Mouse (Mus musculus): ENCODE measurements around the gene Itgb5.

Gene Itgb5

DNA sequence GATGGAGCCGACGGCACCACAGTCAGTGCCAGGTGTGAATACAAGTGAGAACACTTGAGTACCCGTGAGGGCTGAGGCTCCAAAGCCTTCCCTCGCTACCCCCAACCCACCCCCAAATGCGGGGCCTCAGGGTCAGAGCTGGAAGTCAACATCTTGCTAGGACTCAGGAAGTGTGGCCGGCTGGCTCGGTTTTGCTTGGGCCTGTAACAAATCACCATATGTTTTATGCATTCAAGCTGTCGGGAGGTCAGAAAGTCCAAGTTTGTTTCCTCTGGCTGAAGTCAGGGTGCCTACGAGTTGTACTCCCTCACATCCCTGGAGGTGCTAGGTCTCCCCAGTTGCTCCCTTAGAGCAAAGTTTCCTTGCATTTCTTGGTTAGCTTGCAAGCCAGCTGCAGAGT lies 110.2 kb downstream of the Itgb5 start:
- no peak for DNase-seq (ENCODE audit: low spot score)

DNA sequence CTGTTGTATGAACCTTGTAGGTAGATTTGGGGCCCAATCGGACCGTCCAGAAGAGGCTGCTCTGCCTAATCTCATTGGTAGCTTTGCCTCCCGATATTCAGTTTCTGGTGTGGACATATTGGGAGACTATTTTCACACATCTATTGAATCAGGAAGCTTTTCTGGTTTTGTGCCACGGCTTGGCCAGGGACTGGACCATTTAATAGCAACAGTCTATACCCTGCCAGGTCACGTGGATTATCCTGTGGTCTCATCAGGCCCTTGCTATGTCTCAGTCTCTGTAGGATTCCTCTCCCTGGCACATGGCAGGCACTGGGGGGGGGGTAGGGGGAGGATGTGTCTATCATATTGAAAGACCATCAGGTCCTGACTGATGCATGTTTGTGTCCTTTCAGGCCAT lies 110.6 kb downstream of the Itgb5 start:
- no peak for DNase-seq (ENCODE audit: low spot score)

DNA sequence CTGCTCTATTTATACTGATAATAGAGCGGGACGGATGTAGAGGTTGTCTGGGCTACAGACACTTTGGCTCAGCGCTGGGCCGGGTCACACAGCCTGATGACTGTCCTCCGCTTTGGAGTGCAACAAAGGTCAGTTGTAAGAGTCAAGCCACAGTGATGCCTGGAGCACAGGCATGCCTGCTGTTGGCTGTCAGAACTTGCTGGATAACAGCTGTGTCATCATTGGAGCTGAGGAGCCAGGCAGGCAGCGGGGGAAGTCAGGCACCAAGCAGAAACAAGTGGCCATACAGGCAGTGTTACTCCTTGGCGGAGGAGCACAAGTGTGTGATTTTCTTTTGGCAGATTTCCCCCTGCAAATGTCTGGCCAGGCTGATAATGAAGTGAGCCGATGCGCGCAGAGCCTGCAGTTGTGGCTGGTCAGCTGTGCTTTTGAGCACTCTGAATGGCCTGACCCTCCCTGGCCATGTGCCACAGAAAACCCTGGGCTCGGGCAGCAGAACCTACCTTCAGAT lies 111.9 kb downstream of the Itgb5 start:
- peak; percentile 37 for DNase-seq (ENCODE audit: low spot score)

DNA sequence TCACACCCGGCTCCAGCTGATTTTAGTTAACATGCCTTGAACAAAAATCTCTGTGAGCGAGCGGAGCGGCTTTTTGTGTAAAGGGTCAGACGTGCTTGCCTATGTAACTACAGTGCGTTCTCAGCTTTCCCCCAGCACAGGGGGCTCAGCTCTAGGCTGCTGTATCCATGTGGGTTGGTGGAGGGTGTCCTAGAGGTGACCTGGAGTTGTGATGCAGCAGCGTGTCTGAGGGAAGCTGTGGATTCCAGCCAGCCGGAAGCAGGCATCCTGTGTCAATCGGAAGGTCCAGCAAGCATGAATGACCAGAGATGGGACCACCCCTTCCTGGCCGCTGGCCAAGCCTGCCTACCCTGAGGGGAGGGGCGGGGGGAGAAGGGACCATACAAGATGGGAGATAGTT lies 112.9 kb downstream of the Itgb5 start:
- DNase-seq (ENCODE audit: low spot score): no peak

DNA sequence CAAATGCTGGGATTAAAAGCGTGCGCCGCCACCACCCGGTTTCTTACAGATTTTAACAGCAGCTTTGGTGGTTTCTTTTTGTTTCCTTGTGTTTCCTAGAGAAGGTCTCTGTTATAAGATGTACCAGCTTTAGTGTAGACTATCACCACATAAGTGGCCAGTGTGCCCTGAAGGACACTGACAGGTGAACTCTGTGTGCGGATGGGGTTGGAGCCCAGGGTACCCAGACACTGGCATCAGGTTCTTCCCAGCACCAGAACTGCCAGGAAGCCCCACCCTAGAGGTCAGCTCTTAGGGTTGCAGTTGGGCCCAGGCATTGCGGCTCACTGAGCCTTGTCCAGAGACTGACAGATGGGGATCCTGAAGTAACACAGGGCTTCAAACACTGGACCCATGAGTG lies 113.9 kb downstream of the Itgb5 start:
- no peak for DNase-seq (ENCODE audit: low spot score)

DNA sequence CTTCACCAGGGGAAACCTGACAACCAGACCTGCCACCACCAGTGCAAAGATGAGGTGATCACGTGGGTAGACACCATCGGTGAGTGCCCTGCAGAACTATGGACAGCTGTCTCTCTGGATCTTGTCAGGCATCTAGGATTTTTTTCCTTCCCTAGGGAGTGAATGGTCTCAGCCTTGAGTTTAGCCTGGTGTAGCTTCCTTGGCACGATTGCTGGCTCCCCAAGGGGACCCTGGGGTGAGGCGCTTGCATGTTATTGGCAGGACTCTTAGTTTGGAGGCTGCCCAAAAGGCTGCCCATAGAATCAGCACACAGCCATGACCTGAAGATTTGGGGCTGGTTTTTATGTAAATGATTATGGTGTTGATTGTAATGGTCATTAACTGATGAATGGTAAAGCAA lies 114.7 kb downstream of the Itgb5 start:
- peak; percentile 39 for DNase-seq (ENCODE audit: low spot score)

DNA sequence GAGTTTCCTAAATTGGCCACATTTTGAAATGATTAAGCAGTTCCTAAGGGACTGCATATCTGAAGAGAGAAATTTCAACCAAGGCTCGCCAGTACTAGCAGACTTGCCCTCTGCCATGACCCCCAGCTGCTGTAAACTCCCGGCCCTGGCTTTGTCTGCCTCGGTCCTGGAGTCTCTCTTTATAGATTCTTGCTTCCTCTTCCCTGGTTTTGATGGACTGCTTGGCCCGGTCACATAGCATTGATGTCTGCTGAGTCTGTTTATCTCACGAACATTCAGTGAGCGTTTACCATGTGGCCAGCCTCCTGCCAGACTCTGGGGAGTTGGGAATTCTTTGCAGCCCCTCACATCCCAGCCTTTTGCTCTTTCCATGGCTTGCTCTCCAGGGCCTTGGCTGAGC lies 115.3 kb downstream of the Itgb5 start:
- no peak for DNase-seq (ENCODE audit: low spot score)

DNA sequence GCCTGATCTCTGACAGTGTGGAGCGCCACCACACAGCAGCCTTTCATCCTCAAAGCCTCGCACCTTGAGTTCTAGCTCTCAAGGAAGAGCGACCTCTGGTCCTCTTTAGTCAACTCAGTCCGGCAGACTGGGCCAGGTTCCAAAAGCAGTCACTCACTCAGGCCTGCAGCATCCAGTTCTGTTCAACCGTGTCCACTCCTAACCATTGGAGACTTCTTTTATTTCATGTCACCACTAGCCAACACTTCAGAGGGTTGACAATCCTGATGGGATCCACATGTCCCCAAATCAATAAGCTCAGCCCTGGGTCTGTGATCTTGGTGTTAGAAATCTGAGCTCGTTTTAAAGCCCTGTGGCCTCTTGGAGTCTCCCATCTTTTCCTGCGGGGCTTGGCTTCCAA lies 116.6 kb downstream of the Itgb5 start:
- peak; percentile 77 for DNase-seq (ENCODE audit: low spot score)

DNA sequence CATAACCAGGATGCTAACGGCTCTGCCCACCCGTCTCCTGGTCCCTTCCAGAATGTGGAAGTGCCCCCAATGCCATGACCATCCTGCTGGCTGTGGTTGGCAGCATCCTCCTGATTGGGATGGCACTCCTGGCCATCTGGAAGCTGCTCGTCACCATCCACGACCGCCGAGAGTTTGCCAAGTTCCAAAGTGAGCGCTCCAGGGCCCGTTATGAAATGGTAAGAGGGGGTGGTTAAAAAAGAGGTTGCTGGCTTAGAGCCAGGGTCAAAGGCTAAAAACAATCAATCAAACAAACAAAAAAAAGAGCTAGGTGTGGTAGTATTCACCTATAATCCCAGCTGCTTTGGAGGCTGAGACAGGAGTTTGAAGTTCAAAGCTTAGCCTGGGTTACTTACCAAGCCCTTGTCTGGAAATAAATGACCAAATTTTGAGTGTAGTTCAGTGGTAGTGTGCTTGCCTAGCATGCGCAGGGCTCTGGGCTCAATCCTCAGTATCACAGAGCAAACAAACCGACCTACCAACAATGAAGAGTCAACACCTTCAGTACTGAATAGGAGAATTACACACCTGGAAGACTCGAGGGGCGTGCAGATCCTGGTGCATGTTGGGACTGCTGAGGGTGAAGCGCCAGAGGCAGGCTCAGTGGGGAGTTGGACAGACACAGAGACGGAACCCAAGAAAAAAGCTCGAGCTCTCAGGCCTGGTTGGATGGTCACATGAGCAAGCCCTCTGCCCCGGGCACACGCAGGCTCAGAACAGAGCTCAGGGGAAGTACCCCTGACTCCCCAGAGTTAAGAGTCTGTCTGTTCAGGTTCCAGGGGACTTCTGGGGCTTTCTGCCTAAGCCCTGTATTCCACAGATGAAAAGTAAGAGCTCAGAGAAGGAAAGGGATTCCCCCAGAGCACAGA lies 118.5 kb downstream of the Itgb5 start:
- DNase-seq (ENCODE audit: low spot score): no peak

DNA sequence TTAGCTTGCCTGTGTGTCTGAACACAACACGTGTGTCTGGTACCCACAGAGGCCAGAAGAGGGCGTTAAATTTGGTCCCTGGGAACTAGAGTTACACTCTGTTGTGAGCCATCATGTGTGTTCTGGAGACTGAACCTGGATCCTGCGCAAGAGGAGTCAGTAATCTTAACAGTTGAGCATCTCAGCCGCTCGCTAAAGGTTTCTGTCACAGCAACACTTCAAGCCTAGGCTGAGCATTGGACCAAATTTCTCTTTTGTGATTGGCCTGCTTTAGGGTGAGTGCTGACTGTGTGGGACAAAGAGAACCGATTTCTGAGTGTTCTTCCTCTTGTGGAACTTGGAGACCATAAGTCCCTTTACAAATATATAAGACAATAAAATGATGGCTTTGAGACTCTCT lies 120.9 kb downstream of the Itgb5 start:
- no peak for DNase-seq (ENCODE audit: low spot score)

DNA sequence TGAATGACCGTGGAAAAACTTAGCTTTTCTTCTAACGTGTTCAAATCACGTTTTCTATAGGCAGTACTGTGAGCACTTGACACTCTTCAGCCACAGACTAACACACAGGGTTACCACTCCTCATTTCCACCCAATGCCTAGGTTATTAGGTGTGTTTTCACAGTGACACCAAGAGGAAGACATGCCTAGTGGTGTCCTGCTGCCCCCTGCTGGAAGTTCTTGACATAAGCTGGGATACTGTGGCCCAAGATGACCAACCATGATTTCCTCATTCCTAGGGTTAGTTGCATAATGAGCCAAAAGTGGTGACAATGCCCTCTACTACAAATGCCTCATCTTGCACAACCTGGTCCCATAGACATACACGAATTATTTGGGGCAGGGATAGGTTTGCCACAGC lies 121.4 kb downstream of the Itgb5 start:
- DNase-seq (ENCODE audit: low spot score): peak; percentile 99

DNA sequence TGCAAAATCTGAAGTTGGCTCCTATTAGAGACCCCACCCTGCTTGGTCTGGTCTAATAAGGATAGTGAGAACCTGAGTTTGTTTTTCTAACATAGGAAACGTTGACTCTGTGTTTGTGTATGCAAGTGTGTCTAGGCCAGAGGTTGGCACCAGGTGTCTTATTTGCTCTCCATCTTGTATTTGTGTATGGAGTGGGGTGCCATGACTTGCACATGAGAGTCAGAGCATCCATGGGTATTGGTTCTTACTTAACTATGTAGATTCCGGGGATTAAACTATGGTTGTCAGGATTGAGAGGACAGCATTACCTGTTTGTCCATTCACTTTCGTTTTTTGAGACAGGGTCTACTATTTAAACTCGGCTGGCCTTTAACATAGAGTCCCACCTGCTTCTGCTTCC lies 123.5 kb downstream of the Itgb5 start:
- no peak for DNase-seq (ENCODE audit: low spot score)

DNA sequence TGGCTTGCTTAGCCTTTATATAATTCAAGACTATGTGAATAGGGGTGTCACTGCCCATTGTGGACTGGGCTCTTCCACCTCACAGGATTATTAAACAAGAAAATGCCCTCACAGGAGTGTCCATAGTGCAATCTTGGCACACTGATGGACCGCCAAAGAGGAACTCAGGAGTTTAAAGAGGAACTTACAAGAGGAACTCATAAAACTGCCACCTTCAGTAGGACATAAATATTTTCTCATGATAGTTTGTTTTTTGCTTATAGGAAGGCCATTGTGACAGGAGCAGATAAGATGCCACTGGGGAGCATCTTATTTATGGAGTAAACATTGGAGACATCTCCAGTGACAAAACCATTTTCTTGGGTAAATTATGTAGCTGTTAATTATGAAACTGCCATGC lies 125.3 kb downstream of the Itgb5 start:
- DNase-seq (ENCODE audit: low spot score): no peak

DNA sequence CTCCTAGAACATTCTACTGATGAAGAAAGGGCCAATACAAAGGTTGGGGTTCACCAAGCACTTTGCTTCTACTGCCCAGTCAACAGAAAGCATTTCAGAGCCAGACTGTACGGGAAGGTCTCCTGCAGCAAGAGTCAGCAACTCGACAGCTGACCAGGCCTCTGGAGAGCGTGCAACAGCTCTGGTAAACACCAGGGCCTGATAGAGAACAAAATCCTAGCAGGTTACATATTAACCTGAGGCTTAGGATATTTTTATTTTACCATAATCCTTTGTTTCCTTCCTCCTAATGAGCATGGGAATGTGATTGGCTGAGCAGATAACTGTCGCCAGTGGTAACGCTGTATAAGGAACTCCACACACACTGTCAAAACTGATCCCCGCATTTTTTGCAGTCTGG lies 134.0 kb downstream of the Itgb5 start:
- DNase-seq (ENCODE audit: low spot score): no peak

DNA sequence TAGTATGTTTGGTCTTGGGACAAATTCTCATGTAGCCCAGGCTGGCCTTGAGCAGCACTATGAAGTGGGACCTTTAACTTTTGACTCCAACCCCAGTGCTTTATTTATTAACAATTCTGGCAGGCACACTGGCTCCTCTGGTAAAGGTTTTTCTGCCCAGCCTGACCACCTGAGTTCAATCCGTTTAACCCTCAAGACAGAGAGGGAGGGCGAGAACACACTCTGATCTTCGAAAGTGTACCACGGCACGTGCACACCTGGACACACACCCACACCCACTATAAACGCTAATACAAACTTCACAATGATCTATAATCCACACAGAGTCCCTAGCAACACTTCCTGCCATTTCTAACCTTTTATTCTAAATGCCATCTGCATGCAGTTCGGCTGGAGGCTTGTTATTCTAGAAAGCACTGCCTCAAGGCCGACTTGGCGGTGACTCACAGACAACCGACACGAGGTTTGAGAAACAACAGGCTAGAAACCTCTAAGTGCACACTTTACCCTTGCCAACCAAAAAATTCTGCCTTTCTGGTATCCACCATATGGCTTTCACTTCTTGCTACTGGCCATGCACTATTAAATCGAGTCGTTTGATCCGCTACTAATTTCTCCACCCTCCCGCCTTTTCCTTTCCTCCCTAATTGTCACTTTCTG lies 136.5 kb downstream of the Itgb5 start:
- peak; percentile 68 for DNase-seq (ENCODE audit: low spot score)

DNA sequence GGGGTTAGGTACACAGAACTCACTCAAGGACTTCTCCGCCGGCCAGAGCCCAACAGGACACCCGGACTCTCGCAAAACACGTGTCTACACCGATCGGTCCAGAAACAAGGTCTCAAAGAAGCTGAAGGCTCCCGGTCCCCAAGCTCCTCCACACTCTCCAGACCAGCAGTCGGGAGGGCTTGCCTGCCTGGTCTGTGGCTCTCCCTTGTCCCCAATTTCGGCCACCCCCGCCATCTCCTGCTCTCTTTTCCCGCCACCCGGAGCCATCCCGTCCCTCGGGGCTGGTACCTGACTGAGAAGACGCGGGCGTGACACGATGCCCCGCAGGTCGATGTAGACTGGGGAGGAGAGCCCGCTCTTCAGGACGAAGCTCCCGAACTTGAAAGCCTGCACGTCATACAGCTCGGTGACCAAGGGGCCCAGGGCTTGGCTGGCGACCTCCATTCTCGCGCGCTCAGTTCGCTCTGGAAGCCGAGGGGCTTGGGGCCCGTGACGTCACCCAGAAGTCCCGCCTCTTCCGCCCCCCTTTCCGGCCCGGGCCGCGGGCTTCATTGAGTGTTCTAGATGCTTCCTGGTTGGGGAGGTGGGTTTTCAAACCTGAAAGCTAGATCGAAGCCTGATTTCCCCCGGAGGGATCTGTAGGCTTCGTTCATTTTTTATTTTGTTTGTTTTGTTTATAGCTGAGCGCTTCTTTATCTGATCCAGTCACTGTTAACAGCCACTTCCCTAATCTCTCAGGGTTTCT lies 137.2 kb downstream of the Itgb5 start, which contains the start of gene Umps:
Gene Umps (minus strand): TSS at position 501 of the 745 bp plus-strand sequence.
- peak; percentile 73 for DNase-seq (ENCODE audit: low spot score)

DNA sequence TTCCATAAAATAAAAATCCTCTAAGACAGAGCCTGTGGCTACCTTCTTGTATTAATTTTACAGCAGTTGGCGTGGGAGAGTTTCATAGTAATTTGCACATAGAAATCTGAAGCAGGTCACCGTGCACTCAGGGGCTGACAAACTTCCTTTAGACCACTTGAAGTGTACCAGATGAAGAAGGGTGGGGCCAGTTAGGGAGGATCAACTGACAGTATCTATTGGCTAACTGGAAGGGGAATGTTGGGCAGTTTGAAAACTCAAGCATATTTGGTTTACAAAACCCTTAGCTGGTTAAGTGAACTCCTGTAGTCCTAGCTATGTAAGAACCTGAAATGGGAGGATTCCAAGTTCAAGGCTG lies 137.8 kb downstream of the Itgb5 start:
- peak; percentile 39 for DNase-seq (ENCODE audit: low spot score)

DNA sequence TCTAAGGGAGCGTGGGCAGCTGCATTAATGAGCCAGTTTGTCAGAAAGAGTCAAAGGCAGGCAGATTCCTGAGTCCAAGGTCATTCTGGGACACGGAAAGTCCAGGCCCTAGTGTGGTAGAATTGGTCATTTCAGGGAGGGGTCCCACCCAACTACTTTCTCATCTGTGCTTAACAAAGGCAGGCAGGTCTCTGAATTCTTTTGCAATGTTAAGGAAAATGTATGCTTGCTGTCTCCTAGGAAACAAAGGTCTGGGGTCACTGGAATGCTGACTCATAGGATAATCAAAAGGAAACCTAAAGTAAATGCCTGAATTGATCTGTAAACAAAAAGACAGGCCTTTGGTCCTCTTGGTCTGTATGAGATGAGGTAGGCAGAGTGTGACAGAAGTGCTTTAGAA lies 150.4 kb downstream of the Itgb5 start:
- no peak for DNase-seq (ENCODE audit: low spot score)

DNA sequence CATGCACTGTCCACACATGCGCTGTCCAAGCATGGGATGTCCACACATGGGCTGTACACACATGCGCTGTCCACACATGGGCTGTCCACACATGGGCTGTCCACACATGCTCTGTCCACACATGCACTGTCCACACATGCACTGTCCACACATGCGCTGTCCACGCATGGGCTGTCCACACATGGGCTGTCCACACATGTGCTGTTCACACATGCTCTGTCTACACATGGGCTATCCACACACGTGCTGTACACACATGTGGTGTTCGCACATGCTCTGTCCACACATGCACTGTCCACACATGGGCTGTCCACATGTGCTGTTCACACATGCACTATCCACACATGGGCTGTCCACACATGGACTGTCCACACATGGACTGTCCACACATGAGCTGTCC lies 154.2 kb downstream of the Itgb5 start:
- DNase-seq (ENCODE audit: low spot score): no peak

DNA sequence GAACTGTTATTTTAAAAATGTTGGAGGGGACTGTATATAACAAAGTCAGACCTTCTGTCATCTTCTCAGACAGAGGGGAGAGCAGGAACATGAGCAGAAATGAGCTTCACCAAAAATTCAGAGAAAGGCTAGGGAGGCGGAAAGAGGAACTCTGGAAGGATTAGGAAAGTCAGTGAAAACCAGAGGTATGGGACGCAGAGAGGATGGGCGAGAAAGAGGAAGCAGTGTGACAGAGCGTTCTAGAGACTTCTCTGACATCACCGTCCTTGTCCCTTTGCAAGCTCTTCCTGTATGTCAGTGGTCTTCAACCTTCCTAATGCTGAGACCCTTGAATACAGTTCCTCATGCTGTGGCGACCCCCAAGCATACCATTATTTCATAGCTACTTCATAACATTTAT lies 155.9 kb downstream of the Itgb5 start:
- DNase-seq (ENCODE audit: low spot score): no peak

DNA sequence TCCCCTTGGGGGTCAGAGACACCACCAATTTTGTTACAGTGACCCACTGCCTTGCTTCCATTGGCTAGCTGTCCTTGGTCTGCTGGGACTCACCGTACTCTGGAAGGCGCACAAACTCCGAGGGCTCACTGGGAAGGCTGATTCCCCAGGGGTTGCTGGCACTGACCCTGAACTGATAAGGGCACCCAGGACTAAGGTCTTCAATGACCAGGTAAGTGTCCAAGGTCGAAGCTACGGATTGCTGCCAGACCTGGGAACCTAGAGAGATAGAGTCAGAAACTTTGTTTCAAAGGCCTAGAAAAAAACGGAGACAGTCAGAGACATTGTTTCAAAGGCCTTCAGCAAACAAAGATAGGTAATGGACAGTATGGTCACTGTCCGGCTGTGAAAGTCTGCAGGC lies 157.5 kb downstream of the Itgb5 start:
- DNase-seq (ENCODE audit: low spot score): no peak

DNA sequence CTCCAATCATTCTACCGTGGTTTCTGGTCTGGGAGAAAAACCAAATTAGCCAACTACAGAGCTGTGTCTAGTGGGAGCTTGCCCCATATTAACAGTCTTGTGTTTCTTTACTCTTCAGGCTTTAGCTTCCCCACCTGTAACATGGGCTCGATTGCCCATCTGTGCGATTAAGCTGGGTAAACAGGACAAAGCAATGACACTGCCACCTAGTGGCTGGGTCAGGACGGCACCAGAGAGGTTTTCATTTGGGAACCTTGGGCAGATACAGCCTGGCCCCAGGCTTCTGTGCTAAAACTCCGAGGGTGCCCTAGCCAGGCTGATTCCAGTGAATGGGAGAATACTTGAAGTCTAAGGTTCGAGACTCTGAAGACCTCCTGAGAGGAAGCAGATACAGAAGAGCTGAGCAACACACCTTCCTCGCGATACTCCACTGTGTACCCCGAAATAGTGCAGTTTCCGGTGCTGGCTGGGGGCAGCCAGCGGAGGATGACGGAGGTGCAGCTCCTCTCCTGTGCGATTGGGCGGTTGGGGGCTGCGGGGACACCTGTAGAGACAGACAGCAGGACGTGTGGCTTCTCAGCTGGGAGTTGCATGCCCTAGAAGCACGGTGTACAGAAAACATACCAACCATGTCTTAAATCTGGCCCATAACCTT lies 159.0 kb downstream of the Itgb5 start:
- peak; percentile 80 for DNase-seq (ENCODE audit: low spot score)

All from adipocyte (in vitro differentiated cells).